Mouse (Mus musculus): ENCODE measurements around the gene E2f6.

E2f6 gene

DNA sequence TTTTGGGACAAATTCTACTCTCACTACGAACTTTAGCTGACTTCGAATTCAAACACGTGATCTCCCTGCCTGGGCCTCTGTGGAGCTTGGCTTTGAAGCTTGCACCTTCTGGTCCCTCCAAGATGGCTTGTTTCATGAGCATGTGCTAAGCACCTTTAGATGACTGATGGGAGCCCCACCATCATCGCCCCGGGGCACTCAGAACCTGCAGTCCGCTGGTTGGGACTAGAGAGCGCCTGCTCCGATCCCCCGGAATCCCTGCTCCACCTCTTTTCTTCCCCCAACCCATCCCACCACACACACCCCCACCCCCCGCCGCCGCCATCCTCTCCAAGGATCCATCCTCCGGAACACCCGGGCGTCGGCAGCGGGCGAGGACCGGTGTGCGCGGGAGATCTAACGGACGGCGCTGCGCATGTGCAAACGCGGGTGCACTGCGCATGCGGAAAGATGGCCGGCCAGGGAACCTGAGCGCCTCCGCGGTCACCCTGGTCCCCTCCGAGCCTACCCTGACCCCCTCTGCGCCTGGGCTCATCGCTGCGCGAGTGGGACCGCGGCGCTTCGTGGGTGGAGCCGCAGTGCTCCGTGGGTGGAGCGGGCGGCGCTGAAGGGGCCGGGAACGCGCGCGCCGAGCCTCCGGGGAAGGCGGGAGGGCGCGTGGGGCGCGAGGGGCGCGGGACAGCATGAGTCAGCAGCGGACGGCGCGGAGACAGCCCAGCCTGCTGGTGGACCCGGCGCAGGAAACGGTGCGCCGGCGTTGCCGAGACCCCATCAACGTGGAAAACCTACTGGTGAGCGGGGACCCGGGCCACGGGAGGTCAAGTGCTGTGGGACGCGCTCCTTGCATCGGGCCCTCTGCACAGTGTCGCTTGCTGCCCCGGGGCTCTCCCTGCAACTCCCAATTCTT is at the start of gene E2f6:
TSS of gene E2f6 (plus strand) at position 439 of the 907 bp plus-strand sequence.
- peak; percentile 73 for ATAC-seq (ENCODE audit: insufficient number of reproducible peaks, low FRiP score, low TSS enrichment)

- no peak for ATAC-seq (ENCODE audit: insufficient number of reproducible peaks, low FRiP score, low TSS enrichment)
These were observed 49.3 kb upstream of the E2f6 start for GRCm38 (mm10) chr12:16761461-16761860.

GRCm38 (mm10) chr12:16763649-16764422 is 46.9 kb upstream of the E2f6 start:
- no peak for ATAC-seq (ENCODE audit: insufficient number of reproducible peaks, low FRiP score, low TSS enrichment)

GRCm38 (mm10) chr12:16764776-16765445 is 45.9 kb upstream of the E2f6 start:
- no peak for ATAC-seq (ENCODE audit: insufficient number of reproducible peaks, low FRiP score, low TSS enrichment)

DNA sequence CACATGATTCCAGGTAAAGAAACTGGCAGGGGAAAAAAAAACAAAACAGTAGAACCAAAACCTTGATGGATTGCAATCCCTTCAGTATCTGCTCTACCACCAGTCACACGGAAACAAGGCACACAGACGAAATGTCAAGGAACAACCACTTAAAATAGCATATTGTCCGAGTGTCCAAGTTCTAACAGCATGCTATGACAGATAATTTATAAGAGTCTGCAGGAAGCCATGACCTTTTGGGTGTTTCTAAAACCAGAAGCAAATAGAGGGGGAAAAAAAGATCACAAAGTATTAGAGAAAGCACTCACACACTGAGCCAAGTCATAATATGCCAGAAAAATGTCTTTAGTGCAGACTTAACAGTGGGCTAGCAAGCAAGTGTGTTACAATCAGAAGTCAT is 42.5 kb upstream of the E2f6 start:
- no peak for ATAC-seq (ENCODE audit: insufficient number of reproducible peaks, low FRiP score, low TSS enrichment)

- ATAC-seq (ENCODE audit: insufficient number of reproducible peaks, low FRiP score, low TSS enrichment): no peak
These were observed 42.1 kb upstream of the E2f6 start for GRCm38 (mm10) chr12:16768711-16769110.

GRCm38 (mm10) chr12:16769601-16770165 is 41.1 kb upstream of the E2f6 start:
- ATAC-seq (ENCODE audit: insufficient number of reproducible peaks, low FRiP score, low TSS enrichment): no peak

DNA sequence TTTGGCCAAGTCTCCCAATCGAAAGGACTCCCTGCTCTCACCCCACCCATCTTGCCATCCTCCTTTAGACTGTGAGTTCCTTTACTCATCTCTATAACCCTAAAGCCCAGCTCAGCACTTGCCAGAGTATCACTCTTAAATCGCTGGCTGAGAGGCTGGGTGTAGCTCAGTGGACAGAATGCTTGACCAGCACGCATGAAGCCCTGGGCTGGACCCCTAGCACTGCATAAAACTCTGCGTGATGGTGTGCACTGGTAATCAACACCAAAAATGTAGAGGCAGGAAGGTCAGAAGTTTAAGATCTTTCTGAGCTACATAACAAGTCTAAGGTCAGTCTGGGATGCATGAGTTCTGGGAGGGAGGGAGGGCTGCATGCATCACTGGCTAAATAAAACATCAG is 36.2 kb upstream of the E2f6 start:
- no peak for ATAC-seq (ENCODE audit: insufficient number of reproducible peaks, low FRiP score, low TSS enrichment)

GRCm38 (mm10) chr12:16775351-16775750 is 35.4 kb upstream of the E2f6 start:
- ATAC-seq (ENCODE audit: insufficient number of reproducible peaks, low FRiP score, low TSS enrichment): no peak

DNA sequence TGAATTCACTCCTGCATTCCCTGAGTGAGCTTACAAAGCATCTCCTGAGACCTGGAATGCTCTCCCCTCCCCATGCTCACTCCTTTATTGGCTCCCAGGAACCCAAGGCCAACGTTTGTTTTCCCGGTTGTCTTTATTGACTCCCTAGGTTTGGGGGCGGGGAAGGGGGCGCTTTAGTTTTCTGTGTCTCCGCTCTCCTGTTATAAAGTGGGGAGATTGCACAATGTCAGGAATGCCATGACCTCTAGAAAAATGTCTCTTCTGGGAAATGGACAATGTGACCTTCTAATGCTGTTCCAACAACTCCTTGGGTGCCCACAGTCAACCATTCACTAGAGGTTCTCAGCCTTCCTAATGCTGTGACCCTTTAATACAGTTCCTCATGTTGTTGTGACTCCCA is 32.2 kb upstream of the E2f6 start:
- ATAC-seq (ENCODE audit: insufficient number of reproducible peaks, low FRiP score, low TSS enrichment): no peak

- no peak for ATAC-seq (ENCODE audit: insufficient number of reproducible peaks, low FRiP score, low TSS enrichment)
These were observed 31.6 kb upstream of the E2f6 start for GRCm38 (mm10) chr12:16779165-16779564.

GRCm38 (mm10) chr12:16780320-16780719 is 30.4 kb upstream of the E2f6 start:
- no peak for ATAC-seq (ENCODE audit: insufficient number of reproducible peaks, low FRiP score, low TSS enrichment)

DNA sequence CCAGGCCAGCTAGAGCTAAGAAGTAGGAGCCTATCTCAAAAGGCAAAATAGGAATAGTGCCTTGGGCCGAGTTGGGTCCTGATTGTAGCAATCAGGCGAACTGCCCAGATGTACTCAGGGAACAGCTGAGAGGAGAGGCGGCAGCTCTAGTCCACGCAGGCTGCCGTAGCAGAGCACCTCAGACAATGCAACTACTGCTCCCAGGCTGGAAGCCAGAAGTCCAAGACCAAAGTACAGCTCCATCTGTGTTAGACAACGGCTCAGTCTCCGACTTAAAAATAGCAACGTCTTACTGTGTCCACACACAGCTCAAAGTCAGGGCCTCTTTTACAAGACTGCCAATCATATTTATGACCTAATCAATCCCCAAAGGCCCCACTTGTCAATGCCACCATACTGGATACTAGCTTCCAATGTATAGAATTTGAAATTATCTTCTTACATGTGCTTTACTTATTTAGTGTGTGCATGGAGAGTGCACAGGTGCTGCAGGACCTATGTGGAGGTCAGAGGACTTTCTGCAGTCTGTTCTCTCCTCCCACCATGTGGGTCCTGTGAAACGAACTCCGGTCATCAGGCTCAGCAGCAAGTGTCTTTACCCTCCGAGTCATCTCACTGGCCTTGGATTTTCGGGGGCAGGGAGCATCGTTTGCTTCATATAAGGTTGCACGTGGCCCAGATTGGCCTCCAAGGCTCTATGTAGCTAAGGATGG is 29.6 kb upstream of the E2f6 start:
- no peak for ATAC-seq (ENCODE audit: insufficient number of reproducible peaks, low FRiP score, low TSS enrichment)

DNA sequence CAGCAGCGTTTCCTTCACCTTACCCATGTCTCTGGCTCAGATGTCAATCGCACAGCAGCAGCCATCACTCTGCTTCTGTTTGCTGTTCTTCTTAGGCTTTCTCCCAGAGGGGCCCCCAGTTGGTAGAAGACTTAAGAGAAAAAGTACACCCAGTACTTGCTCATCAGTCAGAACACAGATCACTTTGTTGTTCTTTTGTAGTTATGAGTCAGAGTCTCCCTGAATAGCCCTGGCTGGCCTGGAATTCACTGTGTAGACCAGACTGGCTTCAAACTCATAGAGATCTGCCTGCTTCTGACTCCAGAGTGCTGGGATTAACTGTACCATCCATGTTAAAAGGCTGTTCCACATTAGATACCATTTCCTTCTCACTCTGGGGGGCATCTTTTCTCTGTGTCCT is 22.2 kb upstream of the E2f6 start:
- no peak for ATAC-seq (ENCODE audit: insufficient number of reproducible peaks, low FRiP score, low TSS enrichment)

GRCm38 (mm10) chr12:16789199-16789598 is 21.6 kb upstream of the E2f6 start:
- no peak for ATAC-seq (ENCODE audit: insufficient number of reproducible peaks, low FRiP score, low TSS enrichment)

- ATAC-seq (ENCODE audit: insufficient number of reproducible peaks, low FRiP score, low TSS enrichment): no peak
These were observed 21.0 kb upstream of the E2f6 start for GRCm38 (mm10) chr12:16789756-16790155.

DNA sequence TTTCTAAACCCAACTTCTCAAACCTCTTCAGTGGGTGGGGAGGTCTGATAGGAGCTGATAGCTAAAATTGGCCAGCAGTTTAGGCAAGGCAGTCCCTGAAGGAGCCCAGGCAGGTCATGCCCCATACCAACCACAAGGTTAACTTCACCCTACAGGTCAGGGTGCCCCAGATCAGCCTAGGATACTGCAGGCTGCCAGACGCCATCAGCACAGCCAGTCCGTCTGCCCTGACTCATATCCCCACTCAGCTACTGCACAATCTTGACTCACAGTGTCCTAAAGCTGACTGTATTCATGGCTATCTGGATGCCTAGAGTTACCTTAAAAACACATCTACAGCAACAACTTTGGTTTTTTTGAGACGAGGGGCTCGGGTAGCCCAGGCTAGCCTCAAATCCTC is 20.3 kb upstream of the E2f6 start:
- no peak for ATAC-seq (ENCODE audit: insufficient number of reproducible peaks, low FRiP score, low TSS enrichment)

DNA sequence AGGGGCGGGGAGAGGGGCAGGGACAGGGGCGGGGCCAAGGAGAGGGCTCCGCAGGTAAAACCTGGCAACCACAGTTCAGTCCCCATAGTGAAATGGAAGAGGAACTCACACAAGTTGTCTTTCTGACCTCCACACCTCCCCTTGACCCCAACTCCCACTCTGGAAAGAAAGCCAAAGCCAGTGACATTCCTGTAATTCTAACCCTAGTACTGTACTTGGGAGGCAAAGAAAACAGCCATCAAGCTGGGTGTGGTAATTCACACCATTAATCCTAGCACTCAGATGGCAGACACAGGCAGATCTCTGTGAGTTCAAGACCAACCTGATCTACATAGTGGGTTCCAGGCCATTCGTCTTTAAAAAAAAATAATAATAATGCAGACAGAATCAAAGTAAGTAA is 17.4 kb upstream of the E2f6 start:
- no peak for ATAC-seq (ENCODE audit: insufficient number of reproducible peaks, low FRiP score, low TSS enrichment)

GRCm38 (mm10) chr12:16795781-16796180 is 15.0 kb upstream of the E2f6 start:
- ATAC-seq (ENCODE audit: insufficient number of reproducible peaks, low FRiP score, low TSS enrichment): no peak

DNA sequence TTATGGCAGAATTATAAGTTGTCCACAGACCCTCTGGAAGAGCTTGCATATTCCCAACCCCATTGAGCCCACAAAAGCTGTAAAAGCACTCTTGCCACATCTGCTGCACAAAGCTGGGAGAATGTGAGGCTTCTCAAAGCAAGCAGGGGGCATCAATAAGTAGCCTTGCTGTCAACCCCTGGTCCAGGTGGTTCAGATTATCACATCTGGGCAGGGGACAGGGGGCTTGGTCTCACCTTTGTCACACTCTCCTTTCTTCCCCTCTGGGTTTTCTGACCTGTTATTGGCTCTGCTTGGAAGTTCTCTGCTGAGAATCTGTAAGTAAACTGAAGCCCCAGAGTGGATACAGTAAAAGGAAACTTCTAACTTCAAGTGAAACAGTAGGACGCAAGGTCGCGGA is 11.9 kb upstream of the E2f6 start:
- ATAC-seq (ENCODE audit: insufficient number of reproducible peaks, low FRiP score, low TSS enrichment): no peak
